Comparison of ENCODE assay signal across 30 mouse cellular contexts in the genomic region with DNA sequence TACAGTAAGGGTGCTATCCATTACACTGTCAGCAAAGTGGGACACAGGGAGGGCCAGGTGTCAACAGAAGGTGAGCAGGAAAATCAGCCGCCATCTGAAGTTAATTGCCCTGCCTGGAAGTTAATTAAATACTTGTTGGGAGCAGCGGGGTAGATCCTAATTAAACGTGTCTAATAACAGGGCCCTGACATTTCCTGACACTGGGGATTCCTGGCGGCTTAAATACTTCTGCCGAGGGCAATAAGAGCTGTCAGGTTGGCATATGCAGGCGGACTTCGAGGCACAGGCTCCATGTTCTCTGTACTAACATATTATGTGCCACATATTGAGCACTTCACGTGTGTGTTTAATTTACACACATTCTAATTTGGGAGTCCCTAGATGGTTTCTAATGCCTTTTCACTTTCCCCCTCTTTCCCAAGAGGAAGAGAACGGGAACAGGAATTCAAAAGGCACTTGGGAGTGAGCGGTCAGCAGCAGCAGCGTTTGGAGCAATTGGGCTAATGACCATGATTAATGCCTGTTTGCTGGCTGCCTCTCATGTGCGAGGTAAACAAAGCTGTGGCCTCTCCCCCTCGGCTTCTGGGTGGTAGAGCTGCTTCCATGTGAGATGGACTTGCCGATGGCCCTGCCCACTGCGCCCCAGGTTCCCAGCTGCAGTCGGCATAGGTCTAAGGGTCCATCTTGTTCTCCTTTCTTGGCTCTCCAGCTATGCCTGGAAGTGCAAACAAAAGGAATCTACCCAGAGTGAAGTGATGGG. TPM values are rescaled to one million over a fixed set of nuclear protein-coding genes. Genes with fewer than 3 reads are reported as not detected.
A peak's percentile ranks its signal among the peaks of the same experiment; 100 is the strongest.
DNase-seq lines count a peak whose midpoint lies in the region; ATAC-seq lines count a peak whose summit lies in the region.
"Had no signal": no experiment of that assay in that cellular context is flagged by ENCODE, and none has a peak within 500 bp of the region (broad histone marks: within the 10 kb centered on the region; RNA-seq: fewer than 3 reads in every experiment).

No protein-coding gene starts in this region.

- H3K9me3 ChIP-seq in forebrain, embryonic 13.5 days (replicated peaks): 0 out of 2 replicates have a peak, but pooled peaks cover 3% of the 10 kb centered on the region
- no peaks in the 10 kb centered on the region for H3K9me3 ChIP-seq in forebrain, embryonic 15.5 days
- 0 out of 2 replicates have a peak, but pooled peaks cover 4% of the 10 kb centered on the region for H3K9me3 ChIP-seq in kidney, embryonic 14.5 days (ENCODE audit: control insufficient read depth, low read length)
- H3K9me3 ChIP-seq in neural tube, embryonic 14.5 days (ENCODE audit: control insufficient read depth, low read length): no peaks in the 10 kb centered on the region
- no peaks in the 10 kb centered on the region; the same call in 1 of the 2 replicates for H3K9me3 ChIP-seq in neural tube, embryonic 15.5 days (replicated peaks)
- H3K9me3 ChIP-seq: hindbrain, embryonic 15.5 days; limb, embryonic 15.5 days; lung, embryonic 15.5 days had no signal

- peaks cover 38% of the 10 kb centered on the region for H3K4me1 ChIP-seq in forebrain, embryonic 13.5 days
- H3K4me1 ChIP-seq in forebrain, embryonic 15.5 days: peaks cover 30% of the 10 kb centered on the region
- peaks cover 16% of the 10 kb centered on the region; the same call in 1 of the 2 replicates for H3K4me1 ChIP-seq in kidney, embryonic 14.5 days (ENCODE audit: control insufficient read depth, insufficient read depth, low read length)
- peaks cover 5% of the 10 kb centered on the region; the same call in 1 of the 2 replicates for H3K4me1 ChIP-seq in neural tube, embryonic 14.5 days (ENCODE audit: control insufficient read depth, insufficient read depth, low read length)
- H3K4me1 ChIP-seq in neural tube, embryonic 15.5 days: peaks cover 26% of the 10 kb centered on the region
- H3K4me1 ChIP-seq: limb, embryonic 15.5 days; lung, embryonic 15.5 days had no signal

- no peak overlapping the region for H3K4me3 ChIP-seq in forebrain, embryonic 13.5 days
- H3K4me3 ChIP-seq in forebrain, embryonic 15.5 days: no peak overlapping the region
- H3K4me3 ChIP-seq in kidney, embryonic 14.5 days (ENCODE audit: low read length): no peak overlapping the region
- no peak overlapping the region for H3K4me3 ChIP-seq in neural tube, embryonic 14.5 days (ENCODE audit: low read depth, low read length)
- no peak overlapping the region for H3K4me3 ChIP-seq in neural tube, embryonic 15.5 days (replicated peaks)
- H3K4me3 ChIP-seq: hindbrain, embryonic 15.5 days; limb, embryonic 15.5 days; lung, embryonic 15.5 days; midbrain, embryonic 10.5 days; myocyte had no signal

- H3K36me3 ChIP-seq in forebrain, embryonic 13.5 days (ENCODE audit: poor library complexity, severe bottlenecking): no peaks in the 10 kb centered on the region
- no peaks in the 10 kb centered on the region for H3K36me3 ChIP-seq in forebrain, embryonic 15.5 days
- H3K36me3 ChIP-seq in kidney, embryonic 14.5 days (ENCODE audit: control insufficient read depth, insufficient read depth, low read length): no peaks in the 10 kb centered on the region
- no peaks in the 10 kb centered on the region for H3K36me3 ChIP-seq in neural tube, embryonic 14.5 days (ENCODE audit: control insufficient read depth, insufficient read depth, low read length)
- H3K36me3 ChIP-seq in neural tube, embryonic 15.5 days: no peaks in the 10 kb centered on the region
- H3K36me3 ChIP-seq: hindbrain, embryonic 15.5 days; limb, embryonic 15.5 days; lung, embryonic 15.5 days; midbrain, embryonic 10.5 days had no signal

- peaks cover 71% of the 10 kb centered on the region for H3K27me3 ChIP-seq in forebrain, embryonic 13.5 days
- H3K27me3 ChIP-seq in forebrain, embryonic 15.5 days: no peaks in the 10 kb centered on the region; the same call in 1 of the 2 replicates
- H3K27me3 ChIP-seq in kidney, embryonic 14.5 days (ENCODE audit: control insufficient read depth, insufficient read depth, low read length): peaks cover 5% of the 10 kb centered on the region; the same call in 1 of the 2 replicates
- H3K27me3 ChIP-seq in neural tube, embryonic 14.5 days (ENCODE audit: control insufficient read depth, insufficient read depth, low read length): no peaks in the 10 kb centered on the region
- H3K27me3 ChIP-seq in neural tube, embryonic 15.5 days (replicated peaks): peaks cover 30% of the 10 kb centered on the region

- H3K4me2 ChIP-seq in forebrain, embryonic 13.5 days: no peak overlapping the region
- no peak overlapping the region for H3K4me2 ChIP-seq in forebrain, embryonic 15.5 days (replicated peaks)
- H3K4me2 ChIP-seq in kidney, embryonic 14.5 days (replicated peaks; ENCODE audit: low read depth, low read length): 0 out of 2 replicates have a peak overlapping the region, but pooled peaks have one; percentile 5
- no peak overlapping the region for H3K4me2 ChIP-seq in neural tube, embryonic 14.5 days (ENCODE audit: low read depth, low read length)
- H3K4me2 ChIP-seq in neural tube, embryonic 15.5 days: no peak overlapping the region
- H3K4me2 ChIP-seq: heart, embryonic 11.5 days; hindbrain, embryonic 15.5 days; limb, embryonic 15.5 days; lung, embryonic 15.5 days had no signal

- no peak overlapping the region for H3K9ac ChIP-seq in forebrain, embryonic 13.5 days
- no peak overlapping the region for H3K9ac ChIP-seq in forebrain, embryonic 15.5 days (replicated peaks)
- no peak overlapping the region for H3K9ac ChIP-seq in kidney, embryonic 14.5 days (ENCODE audit: low read depth, low read length)
- no peak overlapping the region for H3K9ac ChIP-seq in neural tube, embryonic 14.5 days (replicated peaks; ENCODE audit: low read depth, low read length)
- H3K9ac ChIP-seq in neural tube, embryonic 15.5 days (replicated peaks): no peak overlapping the region
- H3K9ac ChIP-seq: hindbrain, embryonic 15.5 days; limb, embryonic 15.5 days; liver, embryonic 14.5 days; lung, embryonic 15.5 days had no signal

- no peak overlapping the region for H3K27ac ChIP-seq in forebrain, embryonic 13.5 days
- H3K27ac ChIP-seq in forebrain, embryonic 15.5 days (replicated peaks): no peak overlapping the region
- no peak overlapping the region for H3K27ac ChIP-seq in kidney, embryonic 14.5 days (ENCODE audit: low read depth, low read length)
- H3K27ac ChIP-seq in neural tube, embryonic 14.5 days (ENCODE audit: low read depth, low read length): no peak overlapping the region
- H3K27ac ChIP-seq in neural tube, embryonic 15.5 days (replicated peaks): no peak overlapping the region
- H3K27ac ChIP-seq: hindbrain, embryonic 15.5 days; limb, embryonic 15.5 days; liver, embryonic 14.5 days; lung, embryonic 15.5 days; midbrain, embryonic 10.5 days had no signal

- intact Hi-C loops in left cerebral cortex, postnatal 14 days (cut with DNase I): no loop called here

- 19% methylated on average over 16 of the region's 16 CpGs for WGBS in forebrain, embryonic 13.5 days
- WGBS in forebrain, embryonic 15.5 days: 19% methylated on average over 16 of the region's 16 CpGs
- WGBS in kidney, embryonic 14.5 days: 18% methylated on average over 16 of the region's 16 CpGs
- 24% methylated on average over 16 of the region's 16 CpGs for WGBS in neural tube, embryonic 14.5 days
- WGBS in neural tube, embryonic 15.5 days: 17% methylated on average over 16 of the region's 16 CpGs

- ATAC-seq in forebrain, embryonic 13.5 days: 0 out of 2 replicates have a peak, but pooled peaks have one; percentile 21
- no peak for ATAC-seq in forebrain, embryonic 15.5 days (replicated peaks)
- ATAC-seq in kidney, embryonic 14.5 days (ENCODE audit: low FRiP score, low TSS enrichment): no peak
- 0 out of 2 replicates have a peak, but pooled peaks have one; percentile 17 for ATAC-seq in neural tube, embryonic 14.5 days (ENCODE audit: low read depth)
- ATAC-seq in neural tube, embryonic 15.5 days (ENCODE audit: low FRiP score): no peak
- no peak for ATAC-seq in inflammation-experienced regulatory T-cells, adult 6 months
- ATAC-seq: midbrain, embryonic 16.5 days had no signal

- no peak for DNase-seq in kidney, postnatal 4 days
- no peak for DNase-seq in left cerebral cortex, postnatal 14 days (ENCODE audit: low spot score in 2 of 2)
- DNase-seq: adrenal gland, postnatal 14 days; cerebellum, adult 8-10 months; gastrocnemius, postnatal 14 days; heart, adult 11 months; kidney, adult 11 months; kidney, postnatal 25 days; layer of hippocampus, postnatal 36 days; right cerebral cortex, postnatal 25 days; spleen, adult 18-20 months had no signal

RNA-seq across cellular contexts. Expression of a gene that starts 34.5 kb away (rescaled TPM):
- 0.21 and 0.28 TPM in 2 replicates for polyA plus RNA-seq in forebrain, embryonic 13.5 days (2015; fragmentation: Nextera tagmentation; extraction: Ambion mirVana)
- polyA plus RNA-seq in forebrain, embryonic 15.5 days (2015; fragmentation: Nextera tagmentation; extraction: Ambion mirVana): 0.29 and 0.45 TPM in 2 replicates
- polyA plus RNA-seq in kidney, embryonic 14.5 days (2014; fragmentation: Nextera tagmentation; extraction: Ambion mirVana): not detected in 2 replicates
- polyA plus RNA-seq in neural tube, embryonic 14.5 days (2014; fragmentation: Nextera tagmentation; extraction: Ambion mirVana): not detected in 2 replicates
- polyA plus RNA-seq in neural tube, embryonic 15.5 days (2015; fragmentation: Nextera tagmentation; extraction: Ambion mirVana): not detected in 2 replicates
- not detected for total RNA-seq in left cerebral cortex, postnatal 14 days (2021)
- polyA plus RNA-seq in inflammation-experienced regulatory T-cells, adult 6 months (2017; shearing (Covaris generic)): not detected
- total RNA-seq: adrenal gland, postnatal 14 days; gastrocnemius, postnatal 14 days; layer of hippocampus, adult 8-10 months; layer of hippocampus, postnatal 36 days; left cerebral cortex, postnatal 10 days had no signal
- polyA plus RNA-seq: heart, embryonic 11.5 days; heart, postnatal 0 days; limb, embryonic 15.5 days; liver, embryonic 14.5 days; lung, embryonic 15.5 days; midbrain, embryonic 10.5 days; midbrain, embryonic 16.5 days; myocyte; testis, adult 2 months; urinary bladder, adult 2 months had no signal

Comparison
In these comparisons a context has a peak if more than half of its experiments do, and no peak if none do; other contexts are left out.
1. ATAC-seq: peak in forebrain, embryonic 13.5 days (single experiment) and neural tube, embryonic 14.5 days (single experiment); none in forebrain, embryonic 15.5 days (single experiment), kidney, embryonic 14.5 days (single experiment), neural tube, embryonic 15.5 days (single experiment) and inflammation-experienced regulatory T-cells, adult 6 months (single experiment).